Mouse (Mus musculus): ENCODE data around the gene Sv2a.

The Sv2a gene

GRCm38 (mm10) chr3:96220765-96221639 is 40.1 kb downstream of the Sv2a start, which contains the start of the genes Hist2h2ac and Hist2h2be:
TSS of gene Hist2h2ac (minus strand) at chr3:96220880.
TSS of gene Hist2h2be (plus strand) at chr3:96221119.
- DNase-seq (ENCODE audit: low spot score): peak; percentile 79

- peak; percentile 28 for DNase-seq (ENCODE audit: low spot score)
These were observed 40.7 kb downstream of the Sv2a start for GRCm38 (mm10) chr3:96221640-96222038.

GRCm38 (mm10) chr3:96222774-96223173 is 41.8 kb downstream of the Sv2a start:
- DNase-seq (ENCODE audit: low spot score): no peak

GRCm38 (mm10) chr3:96225421-96225820 is 44.5 kb downstream of the Sv2a start:
- DNase-seq (ENCODE audit: low spot score): no peak

GRCm38 (mm10) chr3:96226695-96227648 is 46.0 kb downstream of the Sv2a start:
- no peak for DNase-seq (ENCODE audit: low spot score)

- no peak for DNase-seq (ENCODE audit: low spot score)
These were observed 47.9 kb downstream of the Sv2a start for GRCm38 (mm10) chr3:96228828-96229227.

GRCm38 (mm10) chr3:96230404-96230803 is 49.5 kb downstream of the Sv2a start:
- DNase-seq (ENCODE audit: low spot score): no peak

- no peak for DNase-seq (ENCODE audit: low spot score)
These were observed 50.2 kb downstream of the Sv2a start for GRCm38 (mm10) chr3:96230910-96231757.

- no peak for DNase-seq (ENCODE audit: low spot score)
These were observed 50.8 kb downstream of the Sv2a start for GRCm38 (mm10) chr3:96231758-96232120.

- DNase-seq (ENCODE audit: low spot score): no peak
These were observed 54.0 kb downstream of the Sv2a start for GRCm38 (mm10) chr3:96234914-96235313.

GRCm38 (mm10) chr3:96235836-96236235 is 54.9 kb downstream of the Sv2a start:
- no peak for DNase-seq (ENCODE audit: low spot score)

GRCm38 (mm10) chr3:96236834-96237334 is 55.9 kb downstream of the Sv2a start:
- no peak for DNase-seq (ENCODE audit: low spot score)

- no peak for DNase-seq (ENCODE audit: low spot score)
These were observed 56.5 kb downstream of the Sv2a start for GRCm38 (mm10) chr3:96237335-96237903.

GRCm38 (mm10) chr3:96237904-96238511 is 57.1 kb downstream of the Sv2a start:
- DNase-seq (ENCODE audit: low spot score): no peak

- peak; percentile 52 for DNase-seq (ENCODE audit: low spot score)
These were observed 58.2 kb downstream of the Sv2a start, which contains the start of gene Hist2h3c2 for GRCm38 (mm10) chr3:96238954-96239793. TSS of gene Hist2h3c2 (minus strand) at chr3:96239127.

- peak; percentile 93 for DNase-seq (ENCODE audit: low spot score)
These were observed 59.2 kb downstream of the Sv2a start, which contains the start of gene Hist2h2aa2 for GRCm38 (mm10) chr3:96239949-96240798. TSS of gene Hist2h2aa2 (minus strand) at chr3:96240276.

- no peak for DNase-seq (ENCODE audit: low spot score)
These were observed 59.8 kb downstream of the Sv2a start for GRCm38 (mm10) chr3:96240799-96241197.

GRCm38 (mm10) chr3:96243921-96244572 is 63.1 kb downstream of the Sv2a start:
- DNase-seq (ENCODE audit: low spot score): no peak
